Mouse (Mus musculus) cortical plate, adult 2 months (tissue): ENCODE measurements around the gene Olfr1453. TPM values are rescaled to one million over a fixed set of nuclear protein-coding genes. Genes with fewer than 3 reads are reported as not detected.
"Not testable (repeated sequence)": the region's sequence is repeated elsewhere in the genome, so short reads cannot be mapped to it uniquely, and the experiment has no call there.

ENCODE experiments used
- H3K27ac ChIP-seq: fragments of 200-500 bp; 2 replicates; pipeline ENCODE4 v1.5.1; 2012; ENCODE audit warnings: low read length, control low read depth, inconsistent platforms; ENCODE audit not compliant: insufficient read depth
- H3K4me1 ChIP-seq: fragments of 200-500 bp; 2 replicates; pipeline ENCODE4 v1.6.1; 2011; ENCODE audit warnings: low read length; ENCODE audit not compliant: control insufficient read depth, insufficient read depth
- H3K4me3 ChIP-seq: fragments of 200-500 bp; 2 replicates; pipeline ENCODE4 v1.5.1; 2011; ENCODE audit warnings: mild to moderate bottlenecking, low read length, control low read depth; ENCODE audit not compliant: insufficient read depth
- CTCF ChIP-seq: fragments of 200-500 bp; IDR thresholded peaks from 2 replicates; pipeline ENCODE4 v1.5.1; 2011; ENCODE audit warnings: mild to moderate bottlenecking, control low read depth, low read length; ENCODE audit not compliant: insufficient read depth; ENCODE audit errors: extremely low read depth
- POLR2A ChIP-seq: fragments of 200-500 bp; IDR thresholded peaks from 2 replicates; pipeline ENCODE4 v1.6.1; 2011; ENCODE audit warnings: mild to moderate bottlenecking, low read length, control low read depth; ENCODE audit not compliant: insufficient read depth; ENCODE audit errors: extremely low read depth
- polyA plus RNA-seq: library from polyadenylated mRNA; depleted of rRNA; stranded (reverse); fragments of >200 nt; gene quantifications from 2 replicates; pipeline ENCODE4 v1.2.3, GENCODE M21; 2012; rRNA removed

Gene Olfr1453
- not detected in 2 replicates for polyA plus RNA-seq

DNA sequence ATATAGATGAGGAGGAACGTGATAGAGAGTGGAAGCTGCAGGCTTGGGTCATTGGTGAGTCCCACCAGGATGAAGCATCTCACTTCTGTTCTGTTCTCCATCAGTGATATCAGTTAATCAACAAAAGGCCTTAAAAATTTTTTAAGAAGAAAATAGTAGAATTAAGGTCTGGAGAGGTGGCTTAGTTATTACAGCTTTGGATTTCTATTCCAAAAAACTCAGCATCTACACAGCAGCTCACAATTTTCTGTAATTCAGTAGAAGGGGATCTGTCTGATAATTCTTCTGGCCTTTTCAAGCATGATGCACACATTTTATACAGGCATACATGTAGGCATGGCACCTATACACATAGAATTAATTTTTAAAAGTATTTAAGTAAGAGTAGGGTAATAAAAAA is at the start of gene Olfr1453:
Gene Olfr1453 (minus strand): TSS at position 101 of the 400 bp plus-strand sequence.
- no peaks in the 10 kb centered on the region for H3K4me1 ChIP-seq
- H3K4me3 ChIP-seq = no peak within 1 kb of the TSS
- H3K27ac ChIP-seq = no peak within 1 kb of the TSS
- TF ChIP-seq POLR2A (no peak), CTCF (no peak)

DNA sequence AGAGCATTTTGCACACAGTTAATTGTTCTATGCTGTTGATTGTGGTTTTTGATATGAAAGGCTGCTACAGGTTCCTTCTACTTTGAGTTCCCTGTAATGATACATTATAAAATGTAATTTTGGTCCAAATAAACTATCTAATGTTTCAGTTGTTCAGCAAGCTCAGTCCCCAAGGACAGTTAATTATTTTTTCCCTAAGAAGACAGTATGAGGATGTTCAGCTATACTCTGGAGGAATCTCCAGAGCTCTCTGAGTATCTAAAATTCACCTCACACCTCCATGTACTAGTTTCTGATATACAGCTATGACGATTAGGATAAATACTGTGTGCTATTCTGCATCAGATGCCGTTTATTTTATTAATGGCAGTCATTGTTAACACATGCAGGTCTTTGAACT is 32.2 kb upstream of the Olfr1453 start, which contains the start of gene Olfr1454:
Gene Olfr1454 (plus strand): TSS at position 301 of the 400 bp plus-strand sequence.
- no peak for TF ChIP-seq POLR2A
- TF ChIP-seq CTCF = no peak
- Histone ChIP-seq H3K27ac (no peak within 1 kb of the TSS), H3K4me3 (no peak within 1 kb of the TSS), H3K4me1 (no peaks in the 10 kb centered on the region)

DNA sequence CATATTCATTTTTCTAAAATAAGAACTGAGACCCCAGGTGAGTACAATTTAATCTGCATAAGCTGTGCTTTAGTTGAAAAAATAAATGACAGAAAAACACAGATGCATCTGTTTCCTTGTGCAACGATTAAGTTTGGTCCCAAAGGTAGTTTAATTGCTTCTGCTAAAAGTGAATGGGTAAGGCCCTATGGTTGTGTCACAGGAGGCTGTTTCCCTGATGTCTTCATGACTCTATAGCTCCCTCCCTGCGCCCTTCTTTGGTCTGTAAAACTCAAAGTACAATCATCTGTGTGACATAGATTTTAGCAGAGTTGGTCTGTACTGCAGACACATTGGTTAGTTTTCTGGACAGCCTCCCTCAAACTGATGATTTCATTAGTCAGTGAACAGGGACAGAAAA is 33.4 kb downstream of the Olfr1453 start, which contains the start of gene Olfr1451:
Gene Olfr1451 (plus strand): TSS at position 301 of the 400 bp plus-strand sequence.
- Histone ChIP-seq H3K27ac (no peak within 1 kb of the TSS), H3K4me1 (no peaks in the 10 kb centered on the region), H3K4me3 (no peak within 1 kb of the TSS)
- TF ChIP-seq POLR2A (no peak), CTCF (no peak)

DNA sequence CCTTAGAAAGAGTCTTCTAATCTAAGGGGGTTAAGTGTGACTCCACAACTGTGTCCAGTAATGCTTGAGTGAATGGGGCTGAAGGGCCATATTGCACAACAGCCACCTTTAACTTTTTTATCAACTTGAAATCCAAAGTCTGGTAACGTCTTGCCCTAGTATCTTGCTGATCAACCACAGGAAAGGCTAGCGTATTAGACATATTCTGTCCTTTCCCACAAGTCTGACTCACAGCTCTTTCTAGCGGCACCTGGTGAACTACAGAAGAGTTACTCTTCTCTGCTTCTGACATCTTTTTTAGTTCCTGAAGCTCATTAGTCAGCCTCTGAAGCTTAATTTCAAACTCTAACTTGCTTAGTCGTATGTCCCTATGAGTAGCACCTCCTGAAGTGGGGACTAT is 35.8 kb downstream of the Olfr1453 start:
- H3K4me1 ChIP-seq, H3K4me3 ChIP-seq, H3K27ac ChIP-seq: not testable (repeated sequence)

Other genes with a start within 250 kb of the Olfr1453 start
- 51.3 and 55.9 TPM in 2 replicates for gene Zfp91, start 232.2 kb downstream of the Olfr1453 start, polyA plus RNA-seq
- gene Lpxn, start 232.1 kb downstream of the Olfr1453 start, polyA plus RNA-seq = 2.6 TPM in 2 replicates
- not detected in 2 replicates for gene Gm5244, start 181.6 kb downstream of the Olfr1453 start, polyA plus RNA-seq
- gene Olfr1444, start 171.0 kb downstream of the Olfr1453 start, polyA plus RNA-seq = not detected in 2 replicates
- not detected in 2 replicates for gene Olfr1445, start 144.5 kb downstream of the Olfr1453 start, polyA plus RNA-seq
- gene Olfr1446, start 134.8 kb downstream of the Olfr1453 start, polyA plus RNA-seq = not detected in 2 replicates
- gene Olfr1447, start 124.6 kb downstream of the Olfr1453 start, polyA plus RNA-seq = not detected in 2 replicates
- not detected in 2 replicates for gene Olfr1448, start 103.9 kb downstream of the Olfr1453 start, polyA plus RNA-seq
- gene Olfr1449, start 97.5 kb downstream of the Olfr1453 start, polyA plus RNA-seq = not detected in 2 replicates
- gene Olfr1450, start 78.1 kb downstream of the Olfr1453 start, polyA plus RNA-seq = not detected in 2 replicates
- gene Olfr1451, start 33.3 kb downstream of the Olfr1453 start, polyA plus RNA-seq = not detected in 2 replicates
- not detected in 2 replicates for gene Olfr1454, start 32.3 kb upstream of the Olfr1453 start, polyA plus RNA-seq
- gene Olfr1457, start 69.6 kb upstream of the Olfr1453 start, polyA plus RNA-seq = not detected in 2 replicates
- gene Olfr1458, start 78.4 kb upstream of the Olfr1453 start, polyA plus RNA-seq = not detected in 2 replicates
- gene Olfr1459, start 121.2 kb upstream of the Olfr1453 start, polyA plus RNA-seq = not detected in 2 replicates
- not detected in 2 replicates for gene Olfr1461, start 134.7 kb upstream of the Olfr1453 start, polyA plus RNA-seq
- not detected in 2 replicates for gene Olfr1462, start 157.4 kb upstream of the Olfr1453 start, polyA plus RNA-seq
- not detected in 2 replicates for gene Olfr1463, start 203.0 kb upstream of the Olfr1453 start, polyA plus RNA-seq